Mouse (Mus musculus) gastrocnemius, postnatal 14 days (tissue): ENCODE results near the gene Fam228a. TPM values are rescaled to one million over a fixed set of nuclear protein-coding genes. Genes with fewer than 3 reads are reported as not detected.
"Not testable (repeated sequence)": the region's sequence is repeated elsewhere in the genome, so short reads cannot be mapped to it uniquely, and the experiment has no call there.

ENCODE experiments used
- DNase-seq: peaks from one replicate; pipeline ENCODE4 v3.0.0; 2021; ENCODE audit warnings: mixed read lengths
- intact Hi-C: fragments of 180-260 bp; cut with DNase I; formaldehyde crosslinking; loops from one replicate; pipeline ENCODE4 v1.15.1; 2025; ENCODE audit warnings: low total_unique reads
- long read RNA-seq, 2 experiments: library from polyadenylated mRNA; stranded (forward); transcript quantifications; one replicate each; pipeline ENCODE4 v2.0.0; 2021
- total RNA-seq, 2 experiments: library from RNA; stranded (reverse); gene quantifications; 2 replicates each; pipeline ENCODE4 v1.2.3; 2021

The Fam228a gene
- total RNA-seq = under 1 TPM in 1 of 2 experiments, not detected in 1; 0.06 TPM
- long read RNA-seq, experiment 1 = 0 reads
- long read RNA-seq, experiment 2 = 0 reads

DNA sequence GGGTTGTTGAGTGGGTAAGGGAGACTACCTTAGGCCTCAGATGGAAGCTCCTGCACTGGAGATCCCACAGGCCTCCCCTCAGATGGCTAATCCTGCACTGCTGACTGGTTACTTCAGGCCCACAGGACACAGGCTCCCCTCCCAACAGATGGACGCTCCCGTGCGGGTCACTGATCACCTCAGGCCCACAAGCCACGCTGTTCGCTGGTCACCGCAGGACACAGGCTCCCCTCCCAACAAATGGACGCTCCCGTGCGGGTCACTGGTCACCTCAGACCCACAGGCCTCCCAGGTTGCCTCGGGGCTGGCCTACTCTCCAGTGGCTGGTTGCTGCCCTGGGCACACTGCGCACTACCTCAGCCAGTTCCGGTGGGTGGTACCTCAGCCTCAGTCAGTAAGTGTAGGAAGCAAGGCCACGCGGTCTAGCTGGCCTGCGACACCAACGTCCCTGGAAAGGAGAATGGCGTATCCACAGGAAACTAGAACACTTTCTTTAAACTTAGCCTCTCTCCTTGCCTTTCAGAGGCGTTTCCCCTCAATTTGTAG is at the start of gene Fam228a:
Gene Fam228a (minus strand): TSS at position 400 of the 546 bp plus-strand sequence.
- no peak for DNase-seq
- intact Hi-C loops = no loop called here

GRCm38 (mm10) chr12:4784466-4784865 is 46.2 kb upstream of the Fam228a start:
- DNase-seq = no peak
- intact Hi-C loops = no loop called here

GRCm38 (mm10) chr12:4783598-4783997 is 45.4 kb upstream of the Fam228a start:
- no peak for DNase-seq
- intact Hi-C loops = no loop called here

GRCm38 (mm10) chr12:4781725-4782404 is 43.6 kb upstream of the Fam228a start:
- DNase-seq, intact Hi-C loops: not testable (repeated sequence)

DNA sequence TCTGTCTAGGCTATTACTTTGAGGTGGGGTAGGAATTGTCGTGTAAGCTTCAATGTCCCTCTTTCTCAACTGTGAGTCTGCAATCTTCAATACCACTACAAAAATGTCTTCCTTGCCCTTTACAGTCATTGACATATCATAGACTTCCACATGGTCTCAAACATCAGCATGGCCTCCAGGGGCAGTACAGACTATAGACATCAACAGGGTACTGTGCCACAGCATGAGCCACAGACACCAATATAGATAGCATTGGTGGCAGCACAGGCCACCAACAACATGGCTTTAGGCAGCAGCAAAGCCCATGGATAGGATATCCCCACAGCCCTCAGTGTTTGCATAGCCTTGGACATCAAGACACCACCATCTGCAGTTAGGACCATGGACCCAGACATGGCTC is 43.0 kb upstream of the Fam228a start:
- intact Hi-C loops = no loop called here
- DNase-seq = no peak

GRCm38 (mm10) chr12:4780245-4780644 is 42.0 kb upstream of the Fam228a start:
- no peak for DNase-seq
- intact Hi-C loops = no loop called here

GRCm38 (mm10) chr12:4777734-4778133 is 39.5 kb upstream of the Fam228a start:
- intact Hi-C loops = no loop called here
- DNase-seq = no peak

- intact Hi-C loops = no loop called here
- DNase-seq = no peak
These were observed 37.3 kb upstream of the Fam228a start for GRCm38 (mm10) chr12:4775588-4775949.

GRCm38 (mm10) chr12:4774895-4775587 is 36.8 kb upstream of the Fam228a start:
- DNase-seq = no peak
- intact Hi-C loops = no loop called here

DNA sequence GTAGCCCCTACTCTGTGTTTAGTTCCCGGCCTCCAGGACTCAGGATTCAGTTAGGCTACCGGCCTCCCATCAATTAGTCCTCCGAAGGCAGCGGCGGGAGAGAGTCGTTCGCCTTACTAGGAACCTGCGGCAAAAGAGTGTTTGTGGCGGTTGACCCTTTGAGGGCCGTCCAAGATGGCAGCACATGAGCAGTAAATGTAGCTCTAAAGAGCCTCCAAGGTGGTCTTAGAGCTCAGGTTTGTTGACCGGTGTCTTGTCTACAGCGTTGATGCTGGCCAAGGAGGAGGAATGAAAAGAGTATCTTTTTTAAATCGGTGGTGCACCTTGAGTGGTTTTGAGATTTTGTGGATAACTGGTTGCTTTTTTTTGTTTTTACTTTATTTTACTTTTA is 31.1 kb upstream of the Fam228a start:
- DNase-seq = no peak
- intact Hi-C loops = loop anchor here (10.0 kb wide), 1 partner anchor 75 kb away; no protein-coding TSS in a partner anchor

- intact Hi-C loops = loop anchor here (10.0 kb wide), 1 partner anchor 74 kb away; no protein-coding TSS in a partner anchor
- peak; percentile 93 for DNase-seq
These were observed 30.5 kb upstream of the Fam228a start, which contains the start of the genes Pfn4 and Fam228b for GRCm38 (mm10) chr12:4768492-4769332. Gene Pfn4, plus strand, starts transcription at chr12:4769022. Gene Fam228b, minus strand, starts transcription at chr12:4769267.

- DNase-seq = no peak
- intact Hi-C loops = no loop called here
These were observed 18.8 kb upstream of the Fam228a start for GRCm38 (mm10) chr12:4757060-4757459.

DNA sequence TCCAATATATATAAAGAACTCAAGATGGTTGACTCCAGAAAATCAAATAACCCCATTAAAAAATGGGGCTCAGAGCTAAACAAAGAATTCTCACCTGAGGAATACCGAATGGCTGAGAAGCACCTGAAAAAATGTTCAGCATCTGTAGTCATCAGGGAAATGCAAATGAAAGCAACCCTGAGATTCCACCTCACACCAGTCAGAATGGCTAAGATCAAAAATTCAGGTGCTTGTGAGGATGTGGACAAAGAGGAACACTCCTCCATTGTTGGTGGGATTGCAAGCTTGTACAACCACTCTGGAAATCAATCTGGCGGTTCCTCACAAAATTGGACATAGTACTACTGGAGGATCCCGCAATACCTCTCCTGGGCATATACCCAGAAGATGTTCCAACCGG is 16.2 kb upstream of the Fam228a start:
- intact Hi-C loops, DNase-seq: not testable (repeated sequence)

GRCm38 (mm10) chr12:4744486-4744885 is 6.3 kb upstream of the Fam228a start:
- intact Hi-C loops = no loop called here
- peak; percentile 32 for DNase-seq

DNA sequence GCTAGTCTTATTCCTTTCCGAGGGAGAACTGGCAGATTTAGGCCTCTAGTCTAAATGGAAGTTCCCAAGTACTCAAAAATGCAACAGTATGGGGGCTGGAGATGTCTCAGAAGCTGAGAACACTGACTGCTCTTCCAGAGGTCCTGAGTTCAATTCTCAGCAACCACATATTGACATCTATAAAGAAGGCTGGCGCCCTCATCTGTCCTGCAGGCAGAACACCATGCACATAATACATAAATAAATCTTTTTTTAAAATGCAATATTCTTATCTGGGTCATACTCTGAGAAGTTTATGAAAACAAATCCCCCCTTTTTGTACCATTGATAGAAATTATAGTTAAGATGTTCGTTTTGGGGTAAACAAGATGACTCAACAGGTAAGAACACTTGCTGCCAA is 4.0 kb upstream of the Fam228a start:
- intact Hi-C loops = no loop called here
- no peak for DNase-seq

GRCm38 (mm10) chr12:4740823-4741222 is 2.6 kb upstream of the Fam228a start:
- no peak for DNase-seq
- intact Hi-C loops = no loop called here

GRCm38 (mm10) chr12:4732332-4732731 is 5.9 kb downstream of the Fam228a start:
- no peak for DNase-seq
- intact Hi-C loops = no loop called here

DNA sequence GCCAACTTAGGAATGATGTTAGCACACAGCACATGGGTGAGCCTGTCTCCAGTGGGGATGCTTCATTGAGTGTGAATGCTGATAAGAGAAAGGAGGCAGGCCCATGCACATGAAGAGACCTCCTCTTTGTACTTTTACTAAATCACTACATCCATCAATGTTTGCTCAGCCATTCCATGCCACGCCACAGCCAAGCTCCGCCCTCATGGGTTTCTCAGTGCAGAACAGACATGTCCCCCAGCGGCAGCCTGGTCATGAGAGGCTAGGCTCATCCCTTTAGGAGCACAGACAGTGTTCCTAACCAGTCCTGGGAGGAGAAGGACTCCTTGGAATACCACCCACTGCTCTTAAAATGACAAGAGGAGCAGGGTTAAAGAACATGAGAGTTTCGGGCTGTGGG is 6.6 kb downstream of the Fam228a start:
- intact Hi-C loops = no loop called here
- no peak for DNase-seq

DNA sequence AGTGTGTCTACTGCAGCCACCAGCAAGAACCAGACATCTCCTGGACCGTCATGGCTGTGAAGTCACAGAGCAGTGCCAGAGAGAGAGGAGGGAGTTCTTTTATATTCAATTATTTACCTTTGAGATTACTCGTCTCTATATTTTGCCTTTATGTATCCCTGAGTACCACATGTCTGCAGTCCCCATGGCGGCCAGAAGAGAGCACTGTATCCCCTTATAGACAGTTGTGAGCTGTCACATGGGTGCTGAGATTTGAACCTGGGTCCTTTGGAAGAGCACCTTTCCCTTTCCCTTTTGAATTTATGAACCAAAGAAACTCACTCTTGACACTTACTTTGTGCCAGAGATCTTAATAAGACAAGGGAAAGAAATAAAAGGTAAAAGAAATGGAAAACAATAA is 9.1 kb downstream of the Fam228a start:
- intact Hi-C loops = no loop called here
- DNase-seq = no peak
